Mouse (Mus musculus) olfactory bulb, adult 2 months (tissue): ENCODE data around the gene Lpar6. TPM values are rescaled to one million over a fixed set of nuclear protein-coding genes. Genes with fewer than 3 reads are reported as not detected.
A peak's percentile ranks its signal among the peaks of the same experiment; 100 is the strongest.

ENCODE experiments used
- H3K27ac ChIP-seq: fragments of 200-500 bp; 2 replicates; pipeline ENCODE4 v1.5.1; 2012; ENCODE audit warnings: low read depth, low read length; ENCODE audit not compliant: insufficient read depth
- H3K4me1 ChIP-seq: fragments of 200-500 bp; 2 replicates; pipeline ENCODE4 v1.6.1; 2012; ENCODE audit warnings: low read length; ENCODE audit not compliant: control insufficient read depth, insufficient read depth
- H3K4me3 ChIP-seq: fragments of 200-500 bp; 2 replicates; pipeline ENCODE4 v1.5.1; 2012; ENCODE audit warnings: mild to moderate bottlenecking, low read depth, low read length, moderate library complexity; ENCODE audit not compliant: insufficient read depth
- CTCF ChIP-seq: fragments of 200-500 bp; IDR thresholded peaks from 2 replicates; pipeline ENCODE4 v1.5.1; 2012; ENCODE audit warnings: low read depth, mild to moderate bottlenecking, low read length, moderate library complexity; ENCODE audit not compliant: insufficient read depth
- POLR2A ChIP-seq: fragments of 200-500 bp; IDR thresholded peaks from 2 replicates; pipeline ENCODE4 v1.6.1; 2012; ENCODE audit warnings: mild to moderate bottlenecking, low read depth, low read length, moderate library complexity; ENCODE audit not compliant: insufficient read depth
- WGBS: fragments of 180-500 bp; shearing (Covaris S2); methylation state at CpG from one replicate; pipeline ENCODE4 v1.1.7; 2018; 5-methylcytosine and 5-hydroxymethylcytosine counted together
- polyA plus RNA-seq: library from polyadenylated mRNA; stranded (reverse); fragments of >200 nt; gene quantifications from 2 replicates; pipeline ENCODE4 v1.2.4, GENCODE M21; 2012; ENCODE audit warnings: low replicate concordance; ENCODE audit not compliant: missing spikeins, insufficient read depth, insufficient read length

The Lpar6 gene
- polyA plus RNA-seq, 1 experiment: not detected

DNA sequence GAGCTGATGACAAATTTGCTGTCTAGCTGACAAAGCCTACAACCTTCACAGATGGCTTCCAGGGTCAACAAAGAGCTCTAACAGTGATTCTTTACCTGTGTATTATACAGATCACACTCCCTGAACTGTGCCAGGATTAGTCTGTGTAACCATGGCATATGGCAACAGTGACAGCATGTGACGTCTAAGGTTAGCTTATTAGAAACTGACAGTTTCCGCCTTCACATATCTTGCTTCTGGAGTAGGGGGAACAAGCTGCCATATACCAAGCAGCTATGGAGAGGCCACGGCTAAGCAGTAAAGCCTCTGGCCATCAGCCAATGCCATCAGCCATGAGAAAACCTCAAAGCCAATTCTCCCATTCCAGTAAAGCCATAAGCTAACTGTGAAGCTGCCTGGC lies 11.3 kb upstream of the Lpar6 start:
- Histone ChIP-seq H3K27ac (no peak overlapping the region), H3K4me1 (no peaks in the 10 kb centered on the region), H3K4me3 (no peak overlapping the region)
- WGBS: 76% methylated on average over 3 of the region's 3 CpGs
- TF ChIP-seq CTCF: no peak
- TF ChIP-seq POLR2A: no peak

GRCm38 (mm10) chr14:73226849-73227248 lies 10.8 kb upstream of the Lpar6 start:
- 10% methylated on average over 1 of the region's 1 CpGs for WGBS
- Histone ChIP-seq H3K4me1 (no peaks in the 10 kb centered on the region), H3K27ac (no peak overlapping the region), H3K4me3 (no peak overlapping the region)
- TF ChIP-seq CTCF (no peak), POLR2A (no peak)

GRCm38 (mm10) chr14:73231286-73231982 lies 6.3 kb upstream of the Lpar6 start:
- peaks cover 2% of the 10 kb centered on the region; the same call in 1 of the 2 replicates for H3K4me1 ChIP-seq
- H3K4me3 ChIP-seq: no peak overlapping the region
- H3K27ac ChIP-seq: no peak overlapping the region; the same call in 1 of the 2 replicates
- WGBS: 54% methylated on average over 5 of the region's 5 CpGs
- TF ChIP-seq POLR2A (no peak), CTCF (no peak)

GRCm38 (mm10) chr14:73234468-73235031 lies 3.1 kb upstream of the Lpar6 start:
- WGBS: 67% methylated on average over 2 of the region's 2 CpGs
- peaks cover 2% of the 10 kb centered on the region; the same call in 1 of the 2 replicates for H3K4me1 ChIP-seq
- H3K27ac ChIP-seq: no peak overlapping the region
- TF ChIP-seq POLR2A (no peak), CTCF (no peak)
- no peak overlapping the region for H3K4me3 ChIP-seq

- Histone ChIP-seq H3K4me3 (peak overlapping the region; percentile 42), H3K27ac (peak overlapping the region; percentile 73), H3K4me1 (peaks cover 2% of the 10 kb centered on the region; the same call in 1 of the 2 replicates)
- WGBS: 32% methylated on average over 20 of the region's 20 CpGs
- TF ChIP-seq CTCF (no peak), POLR2A (no peak)
Observed at GRCm38 (mm10) chr14:73238498-73239250, 979 bp downstream of the Lpar6 start.

- WGBS: 41% methylated on average over 6 of the region's 6 CpGs
- H3K4me3 ChIP-seq: 0 out of 2 replicates have a peak overlapping the region, but pooled peaks have one; percentile 31
- TF ChIP-seq POLR2A (no peak), CTCF (no peak)
- H3K4me1 ChIP-seq: peaks cover 1% of the 10 kb centered on the region; the same call in 1 of the 2 replicates
- 0 out of 2 replicates have a peak overlapping the region, but pooled peaks have one; percentile 73 for H3K27ac ChIP-seq
Observed at GRCm38 (mm10) chr14:73239291-73239690, 1.6 kb downstream of the Lpar6 start.

GRCm38 (mm10) chr14:73239857-73240256 lies 2.2 kb downstream of the Lpar6 start:
- Histone ChIP-seq H3K4me3 (no peak overlapping the region), H3K4me1 (no peaks in the 10 kb centered on the region), H3K27ac (no peak overlapping the region)
- WGBS: 67% methylated on average over 3 of the region's 3 CpGs
- TF ChIP-seq POLR2A (no peak), CTCF (no peak)

- no peak for TF ChIP-seq CTCF
- no peak for TF ChIP-seq POLR2A
- 91% methylated on average over 2 of the region's 2 CpGs for WGBS
- Histone ChIP-seq H3K4me3 (no peak overlapping the region), H3K27ac (no peak overlapping the region), H3K4me1 (no peaks in the 10 kb centered on the region)
Observed at GRCm38 (mm10) chr14:73244061-73244597, 6.4 kb downstream of the Lpar6 start.
